ENCODE assay signal across 8 mouse cellular contexts in genomic region chr10:93889579-93889950, GRCm38 (mm10). TPM values are rescaled to one million over a fixed set of nuclear protein-coding genes. Genes with fewer than 3 reads are reported as not detected.
A peak's percentile ranks its signal among the peaks of the same experiment; 100 is the strongest.
DNase-seq lines count a peak whose midpoint lies in the region; ATAC-seq lines count a peak whose summit lies in the region.

No protein-coding gene starts in this region.

- no peaks in the 10 kb centered on the region for H3K27me3 ChIP-seq in embryonic facial prominence, embryonic 11.5 days (ENCODE audit: control insufficient read depth, insufficient read depth, low read length)
- no peaks in the 10 kb centered on the region for H3K27me3 ChIP-seq in limb, embryonic 10.5 days (ENCODE audit: low read depth, poor library complexity, severe bottlenecking)
- H3K27me3 ChIP-seq in midbrain, embryonic 12.5 days, result no peaks in the 10 kb centered on the region

- peak; percentile 97 for ATAC-seq in embryonic facial prominence, embryonic 11.5 days (replicated peaks; ENCODE audit: insufficient number of reproducible peaks, low FRiP score, low TSS enrichment, low read depth)
- peak; percentile 99 for ATAC-seq in midbrain, embryonic 12.5 days (ENCODE audit: low FRiP score, low read depth)

- DNase-seq in 3134 (ENCODE audit: extremely low read depth, insufficient read length, low spot score), result peak; percentile 89
- peak; percentile 92 for DNase-seq in adrenal gland, postnatal 25 days
- peak; percentile 94 for DNase-seq in embryonic facial prominence, embryonic 11.5 days (ENCODE audit: low spot score)
- DNase-seq in heart, adult 11 months, result peak; percentile 99
- DNase-seq in kidney, adult 18-20 months, result peak; percentile 90
- DNase-seq in limb, embryonic 10.5 days (ENCODE audit: low spot score), result peak; percentile 91
- peak; percentile 81 for DNase-seq in skeletal muscle tissue, adult 2 months (ENCODE audit: low read depth, low spot score)

- peak overlapping the region; percentile 62 for H3K27ac ChIP-seq in embryonic facial prominence, embryonic 11.5 days (replicated peaks; ENCODE audit: low read depth, low read length)
- H3K27ac ChIP-seq in limb, embryonic 10.5 days, result peak overlapping the region; percentile 93
- H3K27ac ChIP-seq in midbrain, embryonic 12.5 days (replicated peaks), result peak overlapping the region; percentile 90

- H3K9me3 ChIP-seq in embryonic facial prominence, embryonic 11.5 days (replicated peaks; ENCODE audit: control insufficient read depth, low read length), result no peaks in the 10 kb centered on the region
- H3K9me3 ChIP-seq in limb, embryonic 10.5 days (replicated peaks), result no peaks in the 10 kb centered on the region
- H3K9me3 ChIP-seq in midbrain, embryonic 12.5 days, result no peaks in the 10 kb centered on the region

- H3K36me3 ChIP-seq in embryonic facial prominence, embryonic 11.5 days (replicated peaks; ENCODE audit: control insufficient read depth, insufficient read depth, low read depth, low read length), result peaks cover 7% of the 10 kb centered on the region
- H3K36me3 ChIP-seq in limb, embryonic 10.5 days, result peaks cover 30% of the 10 kb centered on the region
- peaks cover 25% of the 10 kb centered on the region for H3K36me3 ChIP-seq in midbrain, embryonic 12.5 days

- H3K4me1 ChIP-seq in embryonic facial prominence, embryonic 11.5 days (ENCODE audit: control insufficient read depth, insufficient read depth, low read length), result no peaks in the 10 kb centered on the region
- peaks cover 10% of the 10 kb centered on the region for H3K4me1 ChIP-seq in limb, embryonic 10.5 days
- peaks cover 10% of the 10 kb centered on the region for H3K4me1 ChIP-seq in midbrain, embryonic 12.5 days

- H3K4me3 ChIP-seq in embryonic facial prominence, embryonic 11.5 days (ENCODE audit: low read depth, low read length), result peak overlapping the region; percentile 97
- peak overlapping the region; percentile 85 for H3K4me3 ChIP-seq in limb, embryonic 10.5 days
- peak overlapping the region; percentile 69 for H3K4me3 ChIP-seq in midbrain, embryonic 12.5 days

- peak overlapping the region; percentile 94 for H3K9ac ChIP-seq in embryonic facial prominence, embryonic 11.5 days (replicated peaks; ENCODE audit: low read length)
- H3K9ac ChIP-seq in midbrain, embryonic 12.5 days (replicated peaks), result peak overlapping the region; percentile 81

- 0% methylated on average over 24 of the region's 30 CpGs for WGBS in embryonic facial prominence, embryonic 11.5 days
- under 1% methylated on average over 25 of the region's 30 CpGs for WGBS in limb, embryonic 10.5 days
- WGBS in midbrain, embryonic 12.5 days, result under 1% methylated on average over 25 of the region's 30 CpGs

- H3K4me2 ChIP-seq in embryonic facial prominence, embryonic 11.5 days (ENCODE audit: low read depth, low read length), result peak overlapping the region; percentile 75
- H3K4me2 ChIP-seq in midbrain, embryonic 12.5 days (replicated peaks), result peak overlapping the region; percentile 64

RNA-seq across cellular contexts. Expression of gene Metap2, which starts 7.3 kb away (rescaled TPM):
- 196 and 228 TPM in 2 replicates for total RNA-seq in adrenal gland, postnatal 25 days (2021)
- polyA plus RNA-seq in embryonic facial prominence, embryonic 11.5 days (2014; fragmentation: Nextera tagmentation; extraction: Ambion mirVana), result 243 and 272 TPM in 2 replicates
- polyA plus RNA-seq in limb, embryonic 10.5 days (2016; fragmentation: Nextera tagmentation; extraction: Ambion mirVana), result 221 and 241 TPM in 2 replicates
- polyA plus RNA-seq in midbrain, embryonic 12.5 days (2016; fragmentation: Nextera tagmentation; extraction: Ambion mirVana), result 193 and 205 TPM in 2 replicates

RNA-seq across cellular contexts. Expression of gene Usp44, which starts 58.2 kb away (rescaled TPM):
- not detected in 2 replicates for total RNA-seq in adrenal gland, postnatal 25 days (2021)
- 5.0 and 5.5 TPM in 2 replicates for polyA plus RNA-seq in embryonic facial prominence, embryonic 11.5 days (2014; fragmentation: Nextera tagmentation; extraction: Ambion mirVana)
- polyA plus RNA-seq in limb, embryonic 10.5 days (2016; fragmentation: Nextera tagmentation; extraction: Ambion mirVana), result 1.0 and 1.1 TPM in 2 replicates
- polyA plus RNA-seq in midbrain, embryonic 12.5 days (2016; fragmentation: Nextera tagmentation; extraction: Ambion mirVana), result 12.1 and 13.0 TPM in 2 replicates

Comparison
In these comparisons a context has a peak if more than half of its experiments do, and no peak if none do; other contexts are left out.
1. Peak in every context shown above with its lines: DNase-seq, ATAC-seq, H3K4me3 ChIP-seq and H3K27ac ChIP-seq.